Mouse (Mus musculus) liver, adult (tissue): ENCODE measurements around the gene Zcwpw1.
A peak's percentile ranks its signal among the peaks of the same experiment; 100 is the strongest.

Experiments
- GATA4 ChIP-seq: IDR thresholded peaks from 2 replicates; pipeline ENCODE4 v1.6.1; 2014; ENCODE audit warnings: mild to moderate bottlenecking, low read length; ENCODE audit not compliant: insufficient replicate concordance

The Zcwpw1 gene

GRCm38 (mm10) chr5:137788946-137789531 is 1.4 kb downstream of the Zcwpw1 start:
- TF ChIP-seq GATA4: no peak

- 0 out of 2 replicates have a peak, but pooled peaks have one; percentile 12 for TF ChIP-seq GATA4
Observed at GRCm38 (mm10) chr5:137791553-137791952, 4.0 kb downstream of the Zcwpw1 start.

- no peak for TF ChIP-seq GATA4
Observed at GRCm38 (mm10) chr5:137796606-137797005, 9.0 kb downstream of the Zcwpw1 start.

GRCm38 (mm10) chr5:137800917-137801316 is 13.3 kb downstream of the Zcwpw1 start:
- TF ChIP-seq GATA4: no peak

DNA sequence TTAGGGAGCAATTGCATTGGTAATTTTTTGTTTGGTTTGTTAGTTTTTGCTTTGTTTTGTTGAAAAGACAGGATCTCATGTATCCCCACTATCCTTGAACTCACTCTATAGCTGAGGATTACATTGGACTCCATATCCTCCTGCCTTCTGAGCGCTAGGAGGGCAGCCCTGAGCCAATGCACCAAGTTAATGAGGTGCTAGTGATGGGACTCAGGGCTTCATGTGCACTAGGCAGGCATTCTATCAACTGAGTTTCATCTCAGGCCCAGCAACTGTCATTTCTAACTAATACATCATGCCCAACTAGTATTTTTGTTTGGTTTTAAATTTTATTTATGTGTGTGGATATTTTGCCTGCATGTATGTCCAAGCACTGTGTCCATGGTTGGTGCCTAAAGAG is 18.6 kb downstream of the Zcwpw1 start:
- no peak for TF ChIP-seq GATA4

- TF ChIP-seq GATA4: no peak
Observed at GRCm38 (mm10) chr5:137808316-137808715, 20.7 kb downstream of the Zcwpw1 start.

GRCm38 (mm10) chr5:137817466-137818222 is 30.0 kb downstream of the Zcwpw1 start:
- no peak for TF ChIP-seq GATA4

GRCm38 (mm10) chr5:137822126-137822525 is 34.5 kb downstream of the Zcwpw1 start:
- TF ChIP-seq GATA4: no peak

GRCm38 (mm10) chr5:137822602-137823001 is 35.0 kb downstream of the Zcwpw1 start:
- TF ChIP-seq GATA4: no peak

GRCm38 (mm10) chr5:137823455-137824045 is 36.0 kb downstream of the Zcwpw1 start:
- no peak for TF ChIP-seq GATA4

GRCm38 (mm10) chr5:137825030-137825429 is 37.4 kb downstream of the Zcwpw1 start:
- no peak for TF ChIP-seq GATA4

GRCm38 (mm10) chr5:137825971-137826370 is 38.4 kb downstream of the Zcwpw1 start:
- TF ChIP-seq GATA4: no peak

DNA sequence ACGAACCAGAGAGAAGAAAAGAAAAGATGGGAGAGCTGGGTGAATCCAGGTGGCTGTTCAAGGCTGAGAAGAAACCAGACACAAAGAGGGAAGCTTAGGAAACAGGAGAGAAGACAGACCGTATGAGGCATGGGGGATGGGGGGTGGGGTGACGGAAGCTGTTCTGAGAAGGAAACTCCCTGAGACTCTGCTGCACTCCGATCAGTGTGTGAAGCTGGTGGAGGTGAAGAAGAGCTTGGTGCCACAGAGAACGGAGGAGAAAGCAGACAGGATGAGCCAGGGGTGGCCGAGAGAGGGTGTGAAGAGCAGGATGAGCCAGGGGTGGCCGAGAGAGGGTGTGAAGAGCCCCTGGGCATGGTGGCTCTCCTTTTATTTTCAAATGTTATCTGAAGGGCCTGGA is 38.8 kb downstream of the Zcwpw1 start:
- TF ChIP-seq GATA4: no peak

GRCm38 (mm10) chr5:137828694-137829093 is 41.1 kb downstream of the Zcwpw1 start:
- TF ChIP-seq GATA4: no peak

- no peak for TF ChIP-seq GATA4
Observed at GRCm38 (mm10) chr5:137830238-137830637, 42.6 kb downstream of the Zcwpw1 start.

DNA sequence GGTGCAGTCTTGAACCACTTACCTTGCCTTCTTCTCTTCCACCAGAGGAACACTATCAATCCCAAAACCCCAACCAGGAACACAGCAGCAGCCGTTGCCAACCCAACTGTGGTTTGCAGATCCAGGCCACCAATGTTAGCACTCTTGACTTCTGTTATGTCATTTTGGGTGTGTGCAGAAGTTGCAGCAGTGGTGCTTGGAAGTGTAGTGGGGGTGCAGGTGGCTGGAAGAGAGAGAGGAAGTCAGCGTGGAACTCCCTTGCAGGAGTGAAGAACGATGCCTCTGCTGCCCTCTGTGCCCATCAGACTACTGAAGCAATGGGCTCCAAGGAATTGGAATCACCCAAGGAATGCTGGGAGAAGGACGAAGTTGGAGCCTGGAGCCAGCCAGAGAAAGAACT is 43.5 kb downstream of the Zcwpw1 start:
- no peak for TF ChIP-seq GATA4

- no peak for TF ChIP-seq GATA4
Observed at GRCm38 (mm10) chr5:137831506-137831905, 43.9 kb downstream of the Zcwpw1 start.

DNA sequence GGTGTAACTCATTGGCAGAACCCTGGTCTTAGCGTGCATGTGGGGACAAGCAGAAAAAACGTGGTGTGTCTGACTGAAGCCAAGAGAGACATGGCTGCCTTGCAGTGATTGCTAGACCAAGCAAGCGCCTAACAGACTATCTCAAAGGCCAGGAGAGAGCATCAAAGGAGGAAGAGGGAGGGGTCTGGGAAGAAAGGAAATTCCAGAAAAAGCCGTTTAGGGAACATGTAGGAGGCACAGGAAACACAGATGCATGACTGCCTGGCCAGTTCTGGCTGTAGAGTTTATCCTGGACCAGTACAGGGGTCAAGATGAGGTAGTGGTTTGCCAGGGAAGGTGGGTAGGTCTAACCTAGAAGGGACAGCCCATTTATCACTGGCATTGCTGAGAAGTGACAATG is 45.9 kb downstream of the Zcwpw1 start:
- peak; percentile 37; the same call in 1 of the 2 replicates for TF ChIP-seq GATA4
